In genomic region chr10:53324663-53325062, GRCm38 (mm10) we compare ENCODE assay signal across 9 mouse cellular contexts. TPM values are rescaled to one million over a fixed set of nuclear protein-coding genes. Genes with fewer than 3 reads are reported as not detected.
A peak's percentile ranks its signal among the peaks of the same experiment; 100 is the strongest.
DNase-seq lines count a peak whose midpoint lies in the region; ATAC-seq lines count a peak whose summit lies in the region.
"Had no signal": no experiment of that assay in that cellular context is flagged by ENCODE, and none has a peak within 500 bp of the region (broad histone marks: within the 10 kb centered on the region; RNA-seq: fewer than 3 reads in every experiment).

No protein-coding gene starts in this region.

- peak; percentile 79 for ATAC-seq in erythroid progenitor cell, adult 5-6 weeks (replicated peaks; ENCODE audit: low FRiP score, poor library complexity, severe bottlenecking)
- ATAC-seq in kidney, embryonic 14.5 days (ENCODE audit: low FRiP score, low TSS enrichment) = peak; percentile 52; the same call in 1 of the 2 replicates
- peak; percentile 95 for ATAC-seq in lung, embryonic 16.5 days (ENCODE audit: low read depth)

- H3K4me2 ChIP-seq in kidney, embryonic 14.5 days (replicated peaks; ENCODE audit: low read depth, low read length) = no peak overlapping the region
- no peak overlapping the region for H3K4me2 ChIP-seq in lung, embryonic 16.5 days (ENCODE audit: low read depth, low read length)
- H3K4me2 ChIP-seq: hindbrain, embryonic 15.5 days had no signal

- no peak overlapping the region for H3K27ac ChIP-seq in kidney, embryonic 14.5 days (ENCODE audit: low read depth, low read length)
- H3K27ac ChIP-seq in lung, embryonic 16.5 days (ENCODE audit: low read length) = peak overlapping the region; percentile 25; the same call in 1 of the 2 replicates
- no peak overlapping the region for H3K27ac ChIP-seq in midbrain, embryonic 10.5 days (replicated peaks)
- H3K27ac ChIP-seq: hindbrain, embryonic 15.5 days had no signal

- no peak overlapping the region for H3K9ac ChIP-seq in kidney, embryonic 14.5 days (ENCODE audit: low read depth, low read length)
- H3K9ac ChIP-seq in lung, embryonic 16.5 days (ENCODE audit: low read length) = no peak overlapping the region
- H3K9ac ChIP-seq: hindbrain, embryonic 15.5 days had no signal

- H3K27me3 ChIP-seq in kidney, embryonic 14.5 days (ENCODE audit: control insufficient read depth, insufficient read depth, low read length) = no peaks in the 10 kb centered on the region
- H3K27me3 ChIP-seq in lung, embryonic 16.5 days (ENCODE audit: control insufficient read depth, insufficient read depth, low read depth, low read length) = no peaks in the 10 kb centered on the region
- no peaks in the 10 kb centered on the region for H3K27me3 ChIP-seq in midbrain, embryonic 10.5 days (ENCODE audit: low read depth, poor library complexity, severe bottlenecking)
- H3K27me3 ChIP-seq: hindbrain, embryonic 15.5 days had no signal

- WGBS in kidney, embryonic 14.5 days = 52% methylated on average over 1 of the region's 1 CpGs
- 17% methylated on average over 1 of the region's 1 CpGs for WGBS in lung, embryonic 16.5 days
- WGBS in midbrain, embryonic 10.5 days = 84% methylated on average over 1 of the region's 1 CpGs

- H3K36me3 ChIP-seq in kidney, embryonic 14.5 days (ENCODE audit: control insufficient read depth, insufficient read depth, low read length) = no peaks in the 10 kb centered on the region
- no peaks in the 10 kb centered on the region for H3K36me3 ChIP-seq in lung, embryonic 16.5 days (ENCODE audit: control insufficient read depth, insufficient read depth, low read length)
- H3K36me3 ChIP-seq in midbrain, embryonic 10.5 days = no peaks in the 10 kb centered on the region
- H3K36me3 ChIP-seq: hindbrain, embryonic 15.5 days had no signal

- DNase-seq in Muller cell, postnatal 12 days (ENCODE audit: inconsistent ontology term) = peak; percentile 54
- no peak for DNase-seq in embryo, embryonic 10.5 days (ENCODE audit: low spot score)
- DNase-seq in adrenal gland, adult 2 months = no peak
- DNase-seq in midbrain, embryonic 10.5 days (ENCODE audit: low spot score) = no peak
- DNase-seq: right cerebral cortex, postnatal 14 days had no signal

- H3K9me3 ChIP-seq in kidney, embryonic 14.5 days (ENCODE audit: control insufficient read depth, low read length) = no peaks in the 10 kb centered on the region
- no peaks in the 10 kb centered on the region for H3K9me3 ChIP-seq in lung, embryonic 16.5 days (ENCODE audit: control insufficient read depth, low read length)
- no peaks in the 10 kb centered on the region for H3K9me3 ChIP-seq in midbrain, embryonic 10.5 days (replicated peaks)
- H3K9me3 ChIP-seq: hindbrain, embryonic 15.5 days had no signal

- H3K4me3 ChIP-seq in kidney, embryonic 14.5 days (ENCODE audit: low read length) = no peak overlapping the region
- no peak overlapping the region for H3K4me3 ChIP-seq in lung, embryonic 16.5 days (ENCODE audit: low read length)
- H3K4me3 ChIP-seq in midbrain, embryonic 10.5 days = no peak overlapping the region
- H3K4me3 ChIP-seq: hindbrain, embryonic 15.5 days had no signal

- H3K4me1 ChIP-seq in kidney, embryonic 14.5 days (ENCODE audit: control insufficient read depth, insufficient read depth, low read length) = no peaks in the 10 kb centered on the region
- 0 out of 2 replicates have a peak, but pooled peaks cover 6% of the 10 kb centered on the region for H3K4me1 ChIP-seq in lung, embryonic 16.5 days (replicated peaks; ENCODE audit: control insufficient read depth, insufficient read depth, low read length)
- no peaks in the 10 kb centered on the region for H3K4me1 ChIP-seq in midbrain, embryonic 10.5 days
- H3K4me1 ChIP-seq: hindbrain, embryonic 15.5 days had no signal

RNA-seq across cellular contexts. Expression of gene Pln, which starts 12.8 kb away (rescaled TPM):
- total RNA-seq in erythroid progenitor cell, adult 5-6 weeks (2015; ENCODE audit: low replicate concordance) = 7.1 TPM in 1 of 2 replicates, not detected in the other
- 2.4 TPM in 1 of 2 replicates, not detected in the other for total RNA-seq in erythroid progenitor cell, adult 5-6 weeks (2017; ENCODE audit: low replicate concordance)
- 1.6 TPM in 2 replicates for polyA plus RNA-seq in kidney, embryonic 14.5 days (2014; fragmentation: Nextera tagmentation; extraction: Ambion mirVana)
- 3.5 and 5.2 TPM in 2 replicates for polyA plus RNA-seq in lung, embryonic 16.5 days (2015; fragmentation: Nextera tagmentation; extraction: Ambion mirVana)
- total RNA-seq in adrenal gland, adult 2 months (2021) = under 1 TPM; 0.35 to 0.41 TPM
- polyA plus RNA-seq in adrenal gland, adult 2 months (2012; rRNA removed) = 0.35 and 0.47 TPM in 2 replicates
- polyA plus RNA-seq in midbrain, embryonic 10.5 days (2016; fragmentation: Nextera tagmentation; extraction: Ambion mirVana) = 0.69 and 0.91 TPM in 2 replicates

RNA-seq across cellular contexts. Expression of gene Cep85l, which starts 55.1 kb away (rescaled TPM):
- 3.8 and 7.6 TPM in 2 replicates for total RNA-seq in erythroid progenitor cell, adult 5-6 weeks (2015; ENCODE audit: low replicate concordance)
- total RNA-seq in erythroid progenitor cell, adult 5-6 weeks (2017; ENCODE audit: low replicate concordance) = 4.9 and 10.9 TPM in 2 replicates
- polyA plus RNA-seq in kidney, embryonic 14.5 days (2014; fragmentation: Nextera tagmentation; extraction: Ambion mirVana) = 6.5 and 7.7 TPM in 2 replicates
- polyA plus RNA-seq in lung, embryonic 16.5 days (2015; fragmentation: Nextera tagmentation; extraction: Ambion mirVana) = 5.4 and 5.5 TPM in 2 replicates
- 10 to 100 TPM in 1 of 2 experiments, 1 to 10 TPM in 1; 9.5 to 10.6 TPM for total RNA-seq in adrenal gland, adult 2 months (2021)
- 3.6 TPM in 2 replicates for polyA plus RNA-seq in adrenal gland, adult 2 months (2012; rRNA removed)
- polyA plus RNA-seq in midbrain, embryonic 10.5 days (2016; fragmentation: Nextera tagmentation; extraction: Ambion mirVana) = 2.7 and 3.9 TPM in 2 replicates
